Mouse (Mus musculus): ENCODE results near the gene Pvr.

GRCm38 (mm10) chr7:19914558-19914957, 6.4 kb downstream of the Pvr start:
- no peak for TF ChIP-seq CTCF (IDR thresholded peaks at IDR 0.05; ENCODE audit: control insufficient read depth, insufficient read depth, insufficient read length)
- no peak for TF ChIP-seq MAX (IDR thresholded peaks at IDR 0.05)
- no peak for TF ChIP-seq FOSL1 (IDR thresholded peaks at IDR 0.05; ENCODE audit: insufficient read depth, low read length, poor library complexity, severe bottlenecking)
- no peak for TF ChIP-seq USF1 (IDR thresholded peaks at IDR 0.05; ENCODE audit: low read depth)
- TF ChIP-seq MYOG (IDR thresholded peaks at IDR 0.05; ENCODE audit: control insufficient read depth, extremely low read depth, insufficient read length), result no peak
- TF ChIP-seq MYOD1 (IDR thresholded peaks at IDR 0.05; ENCODE audit: control insufficient read depth, insufficient read length, low read depth), result no peak
